Mouse (Mus musculus): ENCODE results near the gene Klk12. TPM values are rescaled to one million over a fixed set of nuclear protein-coding genes. Genes with fewer than 3 reads are reported as not detected.

The Klk12 gene
- polyA plus RNA-seq, 1 experiment from 2014 or later = not detected

- Histone ChIP-seq H3K9ac (no peak overlapping the region), H3K36me3 (no peaks in the 10 kb centered on the region), H3K9me3 (replicated peaks) (no peaks in the 10 kb centered on the region), H3K27ac (ENCODE audit: poor library complexity, severe bottlenecking) (no peak overlapping the region), H3K27me3 (replicated peaks) (peaks cover 6% of the 10 kb centered on the region), H3K4me1 (replicated peaks) (0 out of 2 replicates have a peak, but pooled peaks cover 3% of the 10 kb centered on the region), H3K4me3 (no peak overlapping the region), H3K4me2 (no peak overlapping the region)
- 74% methylated on average over 12 of the region's 12 CpGs for WGBS
- no peak for ATAC-seq (ENCODE audit: insufficient number of reproducible peaks, low FRiP score)
These were observed 8.7 kb downstream of the Klk12 start for GRCm38 (mm10) chr7:43777423-43777822.

- WGBS = 84% methylated on average over 10 of the region's 10 CpGs
- H3K4me3 ChIP-seq = no peak overlapping the region
- peaks cover 14% of the 10 kb centered on the region for H3K27me3 ChIP-seq (replicated peaks)
- no peaks in the 10 kb centered on the region for H3K9me3 ChIP-seq (replicated peaks)
- no peak overlapping the region for H3K9ac ChIP-seq
- no peak for ATAC-seq (ENCODE audit: insufficient number of reproducible peaks, low FRiP score)
- no peak overlapping the region for H3K27ac ChIP-seq (ENCODE audit: poor library complexity, severe bottlenecking)
- no peak overlapping the region for H3K4me2 ChIP-seq
- no peaks in the 10 kb centered on the region for H3K36me3 ChIP-seq
- peaks cover 6% of the 10 kb centered on the region; the same call in 1 of the 2 replicates for H3K4me1 ChIP-seq (replicated peaks)
These were observed 9.7 kb downstream of the Klk12 start for GRCm38 (mm10) chr7:43778176-43778970.

- no peaks in the 10 kb centered on the region for H3K9me3 ChIP-seq (replicated peaks)
- H3K36me3 ChIP-seq = no peaks in the 10 kb centered on the region
- ATAC-seq (ENCODE audit: insufficient number of reproducible peaks, low FRiP score) = no peak
- 50% methylated on average over 6 of the region's 6 CpGs for WGBS
- peaks cover 6% of the 10 kb centered on the region; the same call in 1 of the 2 replicates for H3K4me1 ChIP-seq (replicated peaks)
- H3K4me2 ChIP-seq = no peak overlapping the region
- peaks cover 27% of the 10 kb centered on the region for H3K27me3 ChIP-seq (replicated peaks)
- no peak overlapping the region for H3K27ac ChIP-seq (ENCODE audit: poor library complexity, severe bottlenecking)
- no peak overlapping the region for H3K9ac ChIP-seq
- no peak overlapping the region for H3K4me3 ChIP-seq
These were observed 11.5 kb downstream of the Klk12 start for GRCm38 (mm10) chr7:43780241-43780640.

DNA sequence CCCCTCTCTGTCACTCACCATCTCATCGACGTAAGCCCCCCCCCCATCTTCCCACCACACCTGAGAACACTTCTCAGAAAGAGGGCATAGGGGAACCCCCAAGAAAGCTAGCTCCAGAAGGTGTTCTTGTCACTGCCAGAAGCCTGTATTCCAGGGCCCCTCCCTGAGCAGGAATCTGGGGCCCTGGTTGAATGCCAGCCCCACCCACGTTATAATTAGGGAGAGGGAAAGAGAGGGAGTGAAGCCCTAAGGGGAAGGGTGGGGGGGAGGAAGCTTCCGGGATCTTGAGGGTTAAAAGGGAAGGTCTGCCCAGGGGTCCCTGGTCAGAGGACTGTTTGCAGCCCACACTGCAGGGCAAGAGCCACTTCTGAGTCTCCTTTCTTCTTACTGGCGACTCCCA, 12.0 kb downstream of the Klk12 start, which contains the start of gene Klk10:
Gene Klk10, plus strand, starts transcription at position 290 of the 400 bp plus-strand sequence.
- WGBS = 40% methylated on average over 5 of the region's 5 CpGs
- H3K9ac ChIP-seq = no peak within 1 kb of the TSS

GRCm38 (mm10) chr7:43781541-43781940, 12.8 kb downstream of the Klk12 start:
- peaks cover 6% of the 10 kb centered on the region; the same call in 1 of the 2 replicates for H3K4me1 ChIP-seq (replicated peaks)
- H3K9ac ChIP-seq = no peak overlapping the region
- H3K4me2 ChIP-seq = no peak overlapping the region
- 83% methylated on average over 11 of the region's 11 CpGs for WGBS
- H3K4me3 ChIP-seq = no peak overlapping the region
- H3K27me3 ChIP-seq (replicated peaks) = peaks cover 27% of the 10 kb centered on the region
- ATAC-seq (ENCODE audit: insufficient number of reproducible peaks, low FRiP score) = no peak
- no peak overlapping the region for H3K27ac ChIP-seq (ENCODE audit: poor library complexity, severe bottlenecking)
- H3K9me3 ChIP-seq (replicated peaks) = no peaks in the 10 kb centered on the region
- no peaks in the 10 kb centered on the region for H3K36me3 ChIP-seq

More for the DNA sequence above, 12.0 kb downstream of the Klk12 start, which contains the start of gene Klk10:
- no peak within 1 kb of the TSS for H3K4me3 ChIP-seq
- ATAC-seq (ENCODE audit: insufficient number of reproducible peaks, low FRiP score) = no peak
- peaks cover 27% of the 10 kb centered on the region for H3K27me3 ChIP-seq (replicated peaks)
- H3K9me3 ChIP-seq (replicated peaks) = no peaks in the 10 kb centered on the region
- no peaks in the 10 kb centered on the region for H3K36me3 ChIP-seq
- H3K4me1 ChIP-seq (replicated peaks) = peaks cover 6% of the 10 kb centered on the region; the same call in 1 of the 2 replicates
- H3K4me2 ChIP-seq = no peak within 1 kb of the TSS
- no peak within 1 kb of the TSS for H3K27ac ChIP-seq (ENCODE audit: poor library complexity, severe bottlenecking)

- 11% methylated on average over 36 of the region's 36 CpGs for WGBS
- ATAC-seq (ENCODE audit: insufficient number of reproducible peaks, low FRiP score) = peak; percentile 41
- Histone ChIP-seq H3K4me3 (peak overlapping the region; percentile 30), H3K4me2 (peak overlapping the region; percentile 67), H3K9me3 (replicated peaks) (no peaks in the 10 kb centered on the region), H3K27me3 (replicated peaks) (peaks cover 27% of the 10 kb centered on the region), H3K4me1 (replicated peaks) (peaks cover 6% of the 10 kb centered on the region; the same call in 1 of the 2 replicates), H3K27ac (ENCODE audit: poor library complexity, severe bottlenecking) (no peak overlapping the region), H3K36me3 (no peaks in the 10 kb centered on the region), H3K9ac (peak overlapping the region; percentile 45)
These were observed 13.9 kb downstream of the Klk12 start for GRCm38 (mm10) chr7:43782275-43783265.

- H3K27ac ChIP-seq (ENCODE audit: poor library complexity, severe bottlenecking) = no peak overlapping the region
- no peaks in the 10 kb centered on the region for H3K36me3 ChIP-seq
- H3K9ac ChIP-seq = no peak overlapping the region
- peaks cover 6% of the 10 kb centered on the region; the same call in 1 of the 2 replicates for H3K4me1 ChIP-seq (replicated peaks)
- H3K27me3 ChIP-seq (replicated peaks) = peaks cover 27% of the 10 kb centered on the region
- no peak for ATAC-seq (ENCODE audit: insufficient number of reproducible peaks, low FRiP score)
- WGBS = 84% methylated on average over 1 of the region's 1 CpGs
- no peak overlapping the region for H3K4me3 ChIP-seq
- H3K9me3 ChIP-seq (replicated peaks) = no peaks in the 10 kb centered on the region
- no peak overlapping the region for H3K4me2 ChIP-seq
These were observed 16.6 kb downstream of the Klk12 start for GRCm38 (mm10) chr7:43785286-43785685.

DNA sequence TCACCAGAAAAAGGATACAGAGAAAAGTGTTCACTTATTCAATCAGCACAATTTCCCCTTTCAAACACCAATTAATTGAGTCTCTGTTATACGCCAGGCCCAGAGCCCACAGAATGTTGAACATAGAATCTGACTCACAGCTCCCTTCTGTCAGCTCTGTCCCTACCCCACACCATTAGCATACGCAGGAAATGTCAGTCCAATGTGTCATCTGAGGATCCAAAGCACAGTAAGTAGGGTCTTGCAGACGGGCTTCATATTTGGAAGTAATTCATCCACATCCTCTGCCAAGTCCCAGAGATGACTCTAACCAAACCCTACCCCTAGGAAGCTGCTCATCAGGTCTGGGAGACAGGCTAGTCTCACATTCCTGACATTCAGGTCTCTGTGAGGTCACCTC, 19.4 kb downstream of the Klk12 start:
- Histone ChIP-seq H3K9me3 (replicated peaks) (no peaks in the 10 kb centered on the region), H3K27ac (ENCODE audit: poor library complexity, severe bottlenecking) (no peak overlapping the region), H3K27me3 (replicated peaks) (peaks cover 16% of the 10 kb centered on the region), H3K4me3 (no peak overlapping the region), H3K4me2 (no peak overlapping the region), H3K36me3 (no peaks in the 10 kb centered on the region), H3K4me1 (replicated peaks) (no peaks in the 10 kb centered on the region), H3K9ac (no peak overlapping the region)
- WGBS = 60% methylated on average over 3 of the region's 3 CpGs
- ATAC-seq (ENCODE audit: insufficient number of reproducible peaks, low FRiP score) = no peak

DNA sequence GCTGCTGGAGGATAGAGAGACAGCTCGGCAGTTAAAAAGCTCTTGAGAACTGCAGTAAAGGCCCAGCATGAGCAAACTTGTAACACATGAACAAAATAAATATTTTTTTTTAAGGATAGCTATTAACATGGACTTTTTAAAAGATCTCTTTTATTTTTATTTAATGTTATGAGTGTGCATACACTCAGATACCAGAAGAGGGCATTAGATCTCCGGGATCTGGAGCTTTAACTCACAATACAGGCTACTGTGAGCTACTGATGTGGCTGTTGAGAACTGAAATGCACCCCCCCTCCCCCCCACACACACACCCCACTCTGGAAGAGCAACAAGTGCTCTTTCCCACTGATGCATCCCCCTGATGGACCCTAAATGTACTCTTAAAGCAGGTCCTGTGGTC, 20.6 kb downstream of the Klk12 start:
- Histone ChIP-seq H3K4me3 (no peak overlapping the region), H3K27me3 (replicated peaks) (peaks cover 10% of the 10 kb centered on the region), H3K27ac (ENCODE audit: poor library complexity, severe bottlenecking) (no peak overlapping the region), H3K36me3 (no peaks in the 10 kb centered on the region), H3K4me1 (replicated peaks) (no peaks in the 10 kb centered on the region), H3K9ac (no peak overlapping the region), H3K4me2 (no peak overlapping the region), H3K9me3 (replicated peaks) (no peaks in the 10 kb centered on the region)
- ATAC-seq (ENCODE audit: insufficient number of reproducible peaks, low FRiP score) = no peak
- WGBS = 63% methylated on average over 2 of the region's 2 CpGs

DNA sequence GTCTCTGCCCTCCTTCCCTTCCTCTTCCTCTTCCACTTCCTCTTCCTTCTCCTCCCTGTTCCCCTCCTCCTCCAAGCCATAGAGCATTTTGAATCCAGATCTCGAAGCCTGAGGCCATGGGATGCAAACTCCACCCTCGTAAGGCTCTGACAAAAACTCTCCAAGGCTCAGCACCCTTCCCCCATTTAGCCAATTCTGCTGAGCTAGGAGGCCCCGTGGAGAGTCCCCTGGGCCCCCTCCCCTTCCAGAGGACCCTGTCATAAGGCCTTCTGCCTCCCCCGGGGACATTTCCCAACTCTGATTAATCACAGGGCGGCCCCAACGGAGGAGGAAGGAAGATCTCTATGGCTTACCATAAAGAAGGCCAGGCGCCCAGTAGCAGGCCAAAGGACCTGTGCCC, 22.9 kb downstream of the Klk12 start, which contains the start of gene Klk9:
Gene Klk9, plus strand, starts transcription at position 301 of the 400 bp plus-strand sequence.
- Histone ChIP-seq H3K4me1 (replicated peaks) (peaks cover 7% of the 10 kb centered on the region), H3K9me3 (replicated peaks) (no peaks in the 10 kb centered on the region), H3K4me2 (no peak within 1 kb of the TSS), H3K9ac (no peak within 1 kb of the TSS), H3K27me3 (replicated peaks) (peaks cover 29% of the 10 kb centered on the region), H3K36me3 (no peaks in the 10 kb centered on the region), H3K27ac (ENCODE audit: poor library complexity, severe bottlenecking) (no peak within 1 kb of the TSS), H3K4me3 (no peak within 1 kb of the TSS)
- WGBS = 63% methylated on average over 7 of the region's 7 CpGs
- no peak for ATAC-seq (ENCODE audit: insufficient number of reproducible peaks, low FRiP score)

DNA sequence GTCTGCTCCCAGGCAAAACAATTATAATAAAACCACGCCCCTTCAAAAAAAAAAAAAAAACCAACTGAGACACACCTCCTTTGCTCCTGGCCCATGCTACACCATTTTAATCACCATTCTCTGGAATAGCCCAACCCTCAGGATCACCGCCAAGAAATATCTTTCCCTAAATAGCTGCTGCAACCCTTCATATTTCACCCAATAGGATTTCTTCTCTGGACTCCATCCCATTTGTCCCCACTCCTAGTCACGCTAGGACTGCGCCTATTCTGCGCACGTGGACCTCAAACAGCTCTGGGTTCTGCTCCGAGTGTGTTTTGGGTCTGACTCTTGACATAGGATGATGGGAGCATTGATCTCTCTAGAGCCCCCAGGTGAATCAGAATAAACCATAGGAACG, 27.7 kb downstream of the Klk12 start:
- Histone ChIP-seq H3K27me3 (replicated peaks) (peaks cover 55% of the 10 kb centered on the region), H3K9ac (no peak overlapping the region), H3K4me3 (peak overlapping the region; percentile 64), H3K9me3 (replicated peaks) (no peaks in the 10 kb centered on the region), H3K4me1 (replicated peaks) (peaks cover 17% of the 10 kb centered on the region), H3K36me3 (no peaks in the 10 kb centered on the region), H3K27ac (ENCODE audit: poor library complexity, severe bottlenecking) (no peak overlapping the region), H3K4me2 (peak overlapping the region; percentile 89)
- ATAC-seq (ENCODE audit: insufficient number of reproducible peaks, low FRiP score) = no peak
- 11% methylated on average over 8 of the region's 8 CpGs for WGBS
